Mouse (Mus musculus) liver, adult 2 months (tissue): ENCODE data around the gene Eif3l. TPM values are rescaled to one million over a fixed set of nuclear protein-coding genes. Genes with fewer than 3 reads are reported as not detected.

Source experiments
- DNase-seq: peaks from one replicate; pipeline ENCODE4 v3.0.0-alpha.2; 2011; ENCODE audit warnings: low read depth, low spot score; ENCODE audit errors: extremely low read depth
- H3K27ac ChIP-seq: fragments of 200-500 bp; replicated peaks from 2 replicates; pipeline ENCODE4 v1.5.1; 2012; ENCODE audit warnings: low read depth, mild to moderate bottlenecking, control low read depth, inconsistent platforms, low read length; ENCODE audit not compliant: insufficient read depth
- H3K27me3 ChIP-seq: fragments of 200-500 bp; 2 replicates; pipeline ENCODE4 v1.6.1; 2012; ENCODE audit warnings: mild to moderate bottlenecking, moderate library complexity, low read length, inconsistent platforms; ENCODE audit not compliant: control insufficient read depth, insufficient read depth
- H3K36me3 ChIP-seq: fragments of 200-500 bp; 2 replicates; pipeline ENCODE4 v1.6.1; 2012; ENCODE audit warnings: low read length, inconsistent platforms; ENCODE audit not compliant: control insufficient read depth, insufficient read depth
- H3K4me1 ChIP-seq: fragments of 200-500 bp; 2 replicates; pipeline ENCODE4 v1.6.1; 2011; ENCODE audit warnings: low read length; ENCODE audit not compliant: control insufficient read depth, insufficient read depth
- H3K4me3 ChIP-seq: fragments of 200-500 bp; 2 replicates; pipeline ENCODE4 v1.5.1; 2011; ENCODE audit warnings: low read depth, mild to moderate bottlenecking, control low read depth, low read length, moderate library complexity; ENCODE audit not compliant: insufficient read depth
- H3K79me2 ChIP-seq: fragments of 200-500 bp; 2 replicates; pipeline ENCODE4 v1.6.1; 2012; ENCODE audit warnings: inconsistent platforms, mild to moderate bottlenecking, low read length, moderate library complexity; ENCODE audit not compliant: control insufficient read depth, insufficient read depth
- H3K9ac ChIP-seq: fragments of 200-500 bp; 2 replicates; pipeline ENCODE4 v1.6.1; 2012; ENCODE audit warnings: low read depth, mild to moderate bottlenecking, control low read depth, inconsistent platforms, low read length
- CTCF ChIP-seq: fragments of 200-500 bp; IDR thresholded peaks from 2 replicates; pipeline ENCODE4 v1.5.1; 2011; ENCODE audit warnings: low read depth, low read length, control low read depth
- POLR2A ChIP-seq: fragments of 200-500 bp; IDR thresholded peaks from 2 replicates; pipeline ENCODE4 v1.6.1; 2011; ENCODE audit warnings: low read length, control low read depth; ENCODE audit not compliant: insufficient read depth; ENCODE audit errors: extremely low read depth
- WGBS: fragments of 180-500 bp; shearing (Covaris S2); methylation state at CpG from one replicate; pipeline ENCODE4 v1.1.7; 2018; 5-methylcytosine and 5-hydroxymethylcytosine counted together
- polyA plus RNA-seq: library from polyadenylated mRNA; depleted of rRNA; stranded (reverse); fragments of >200 nt; gene quantifications from 2 replicates; pipeline ENCODE4 v1.2.3, GENCODE M21; 2012
- total RNA-seq: library from RNA; depleted of rRNA; stranded (reverse); fragments of >200 nt; gene quantifications from 2 replicates; pipeline ENCODE4 v1.2.3, GENCODE M21; 2014

Eif3l gene
- total and polyA plus RNA-seq, 2 experiments, result 82.1 to 103 TPM

- Histone ChIP-seq H3K4me3 (no peak overlapping the region), H3K4me1 (peaks cover 6% of the 10 kb centered on the region), H3K27ac (no peak overlapping the region), H3K79me2 (no peaks in the 10 kb centered on the region), H3K9ac (no peak overlapping the region), H3K27me3 (peaks cover 8% of the 10 kb centered on the region), H3K36me3 (no peaks in the 10 kb centered on the region)
- TF ChIP-seq CTCF (no peak), POLR2A (no peak)
- 78% methylated on average over 10 of the region's 10 CpGs for WGBS
- no peak for DNase-seq
These were observed 36.6 kb upstream of the Eif3l start for GRCm38 (mm10) chr15:79038331-79038730.

DNA sequence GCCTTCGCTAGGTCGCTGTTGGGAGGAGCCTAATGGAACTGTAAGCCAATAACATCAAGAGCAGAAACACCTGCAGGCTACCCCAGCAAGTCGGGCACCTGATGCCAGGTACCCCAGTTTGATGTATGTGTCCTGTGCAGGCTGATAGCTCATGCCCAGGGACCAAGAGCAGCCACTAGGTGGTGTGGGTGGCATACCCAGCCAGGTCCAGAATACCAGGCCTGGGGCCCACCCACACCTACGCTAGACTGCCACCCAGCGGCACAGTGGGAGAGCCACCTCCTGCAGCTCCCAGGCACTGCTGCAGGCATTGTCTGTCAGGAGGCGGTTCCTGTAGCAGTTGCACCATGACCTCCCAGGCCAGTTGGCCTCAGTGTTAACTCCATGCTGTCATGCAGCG is 36.1 kb upstream of the Eif3l start:
- Histone ChIP-seq H3K36me3 (no peaks in the 10 kb centered on the region), H3K9ac (no peak overlapping the region), H3K27me3 (peaks cover 8% of the 10 kb centered on the region), H3K79me2 (no peaks in the 10 kb centered on the region), H3K4me3 (no peak overlapping the region), H3K4me1 (peaks cover 6% of the 10 kb centered on the region), H3K27ac (no peak overlapping the region)
- DNase-seq, result peak; percentile 87
- WGBS, result 5% methylated on average over 7 of the region's 7 CpGs
- no peak for TF ChIP-seq POLR2A
- TF ChIP-seq CTCF, result peak; percentile 99

DNA sequence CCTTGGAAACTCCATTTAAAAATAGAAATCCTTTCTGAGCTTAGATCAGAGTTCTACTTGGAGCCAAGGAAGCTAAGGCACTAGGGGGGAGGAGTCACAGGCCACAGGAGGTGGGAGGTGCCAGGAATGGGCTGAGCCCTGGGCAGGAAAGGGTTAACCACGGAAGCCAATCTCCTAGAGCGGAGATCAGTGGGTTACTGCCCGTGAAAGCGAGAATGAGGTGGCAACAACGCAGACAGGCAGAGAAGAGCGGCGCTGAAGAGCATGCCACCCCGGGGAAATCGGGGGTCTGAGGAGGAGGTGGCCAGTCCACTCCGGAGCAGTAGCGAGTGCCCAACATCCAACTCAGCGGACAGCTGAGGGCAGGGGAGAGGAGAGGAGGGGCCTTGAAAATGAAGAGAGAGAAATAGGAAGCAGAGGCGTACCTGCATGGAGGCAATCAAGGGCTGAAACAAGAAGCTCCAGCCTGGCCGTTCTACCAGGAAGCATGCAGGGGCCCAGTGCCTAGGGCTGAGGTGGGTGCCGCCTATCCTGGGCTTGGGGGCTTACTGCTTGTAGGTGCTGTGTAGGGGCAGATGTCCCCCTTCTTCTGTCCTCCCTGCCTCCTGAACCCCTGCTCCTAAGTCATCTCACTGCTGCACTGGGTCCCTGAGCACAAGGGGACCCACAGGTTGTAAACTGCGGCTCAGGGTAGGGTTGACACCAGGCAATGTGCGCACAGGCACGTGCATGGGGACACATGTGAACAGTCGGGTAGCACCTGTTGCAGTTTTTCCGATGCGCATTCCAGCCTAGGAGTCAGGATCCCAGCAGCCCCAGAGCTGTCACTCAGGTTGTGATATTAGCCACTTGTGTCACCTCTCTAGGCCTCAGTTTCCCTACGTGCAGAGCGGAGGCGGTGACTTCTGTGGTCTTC is 34.2 kb upstream of the Eif3l start:
- no peak overlapping the region for H3K9ac ChIP-seq

GRCm38 (mm10) chr15:79041585-79041984 is 33.4 kb upstream of the Eif3l start, which contains the start of gene Galr3:
Gene Galr3, plus strand, starts transcription at chr15:79041885.
- Histone ChIP-seq H3K9ac (peak within 1 kb of the TSS; percentile 71), H3K79me2 (no peaks in the 10 kb centered on the region), H3K36me3 (no peaks in the 10 kb centered on the region), H3K27me3 (peaks cover 8% of the 10 kb centered on the region), H3K27ac (no peak within 1 kb of the TSS), H3K4me1 (peaks cover 6% of the 10 kb centered on the region), H3K4me3 (peak within 1 kb of the TSS; percentile 63; the same call in 1 of the 2 replicates)
- TF ChIP-seq POLR2A, result no peak
- no peak for TF ChIP-seq CTCF
- WGBS, result 69% methylated on average over 6 of the region's 6 CpGs
- DNase-seq, result no peak

More for the DNA sequence above, 34.2 kb upstream of the Eif3l start:
- TF ChIP-seq POLR2A, result no peak
- no peak for TF ChIP-seq CTCF
- Histone ChIP-seq H3K4me1 (peaks cover 6% of the 10 kb centered on the region), H3K27me3 (peaks cover 8% of the 10 kb centered on the region), H3K4me3 (no peak overlapping the region), H3K36me3 (no peaks in the 10 kb centered on the region), H3K27ac (no peak overlapping the region), H3K79me2 (no peaks in the 10 kb centered on the region)
- no peak for DNase-seq
- WGBS, result 26% methylated on average over 24 of the region's 24 CpGs

DNA sequence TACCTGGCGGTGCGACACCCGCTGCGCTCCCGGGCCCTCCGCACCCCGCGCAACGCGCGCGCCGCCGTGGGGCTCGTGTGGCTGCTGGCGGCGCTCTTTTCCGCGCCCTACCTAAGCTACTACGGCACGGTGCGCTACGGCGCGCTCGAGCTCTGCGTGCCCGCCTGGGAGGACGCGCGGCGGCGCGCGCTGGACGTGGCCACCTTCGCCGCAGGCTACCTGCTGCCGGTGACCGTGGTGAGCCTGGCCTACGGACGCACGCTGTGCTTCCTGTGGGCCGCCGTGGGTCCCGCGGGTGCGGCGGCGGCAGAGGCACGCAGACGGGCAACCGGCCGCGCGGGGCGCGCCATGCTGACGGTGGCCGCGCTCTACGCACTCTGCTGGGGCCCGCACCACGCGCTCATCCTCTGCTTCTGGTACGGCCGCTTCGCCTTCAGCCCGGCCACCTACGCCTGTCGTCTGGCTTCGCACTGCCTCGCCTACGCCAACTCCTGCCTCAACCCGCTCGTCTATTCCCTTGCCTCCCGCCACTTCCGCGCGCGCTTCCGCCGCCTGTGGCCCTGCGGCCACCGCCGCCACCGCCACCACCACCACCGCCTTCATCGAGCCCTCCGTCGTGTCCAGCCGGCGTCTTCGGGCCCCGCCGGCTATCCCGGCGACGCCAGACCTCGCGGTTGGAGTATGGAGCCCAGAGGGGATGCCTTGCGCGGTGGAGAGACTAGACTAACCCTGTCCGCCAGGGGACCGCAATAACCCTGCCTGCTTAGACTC is 32.1 kb upstream of the Eif3l start:
- Histone ChIP-seq H3K27ac (no peak overlapping the region), H3K79me2 (no peaks in the 10 kb centered on the region), H3K4me3 (peak overlapping the region; percentile 63), H3K27me3 (peaks cover 8% of the 10 kb centered on the region), H3K36me3 (no peaks in the 10 kb centered on the region), H3K9ac (peak overlapping the region; percentile 71), H3K4me1 (peaks cover 6% of the 10 kb centered on the region)
- 3% methylated on average over 104 of the region's 105 CpGs for WGBS
- no peak for DNase-seq
- TF ChIP-seq CTCF, result no peak
